Mouse (Mus musculus): ENCODE results near the gene Adal.
"Not testable (repeated sequence)": the region's sequence is repeated elsewhere in the genome, so short reads cannot be mapped to it uniquely, and the experiment has no call there.

The Adal gene

DNA sequence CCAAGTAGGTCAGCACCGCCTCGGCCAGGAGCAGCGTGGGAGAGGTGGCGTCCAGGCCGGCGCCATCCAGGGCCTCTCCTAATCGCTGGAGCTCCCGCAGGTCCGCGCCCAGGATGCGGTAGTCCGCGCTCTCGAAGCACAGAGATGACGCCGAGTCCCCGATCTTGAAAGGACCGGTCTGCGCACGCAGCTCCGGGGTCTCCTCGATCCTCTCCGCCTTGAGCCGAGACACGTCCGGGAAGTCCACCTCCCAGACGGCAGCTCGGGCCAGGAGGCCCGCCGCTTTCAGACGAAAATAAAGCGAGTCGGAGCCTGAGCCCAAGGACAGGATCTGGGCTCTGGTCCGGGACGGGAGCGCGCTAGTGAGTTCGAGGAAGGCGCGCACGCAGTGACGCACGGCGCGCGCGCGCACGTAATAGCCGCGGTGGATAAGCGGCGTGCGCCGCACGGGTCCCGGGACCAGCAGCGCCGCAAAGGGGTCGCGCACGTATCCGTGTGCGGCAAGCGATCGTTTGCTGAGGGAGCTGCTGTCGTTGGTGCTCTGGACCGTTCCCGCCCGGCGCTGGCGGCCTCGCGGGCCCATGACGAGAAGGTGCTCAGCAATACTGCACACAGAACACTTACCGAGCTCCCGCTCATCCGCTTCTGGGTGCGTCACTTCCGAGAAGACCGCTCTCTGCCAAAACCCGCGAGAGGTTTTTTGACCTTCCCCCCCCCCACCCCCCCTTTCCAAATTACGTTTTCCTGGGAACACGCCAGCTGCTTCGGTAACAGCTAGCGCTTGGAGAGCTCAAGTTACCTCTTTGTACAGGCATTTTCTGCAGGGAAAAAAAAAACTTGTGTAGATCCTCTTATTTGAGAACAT is at the start of gene Adal, which contains the start of gene Lcmt2:
Gene Adal, plus strand, starts transcription at position 411 of the 865 bp plus-strand sequence.
Gene Lcmt2, minus strand, starts transcription at position 636 of the 865 bp plus-strand sequence.
- peaks cover 2% of the 10 kb centered on the region; the same call in 1 of the 2 replicates for H3K36me3 ChIP-seq (ENCODE audit: control insufficient read depth, insufficient read depth, low read length, poor library complexity, severe bottlenecking)
- no peaks in the 10 kb centered on the region for H3K27me3 ChIP-seq (ENCODE audit: control insufficient read depth, insufficient read depth, low read length, poor library complexity, severe bottlenecking)
- DNase-seq (ENCODE audit: low read depth, low spot score): peak; percentile 86

DNA sequence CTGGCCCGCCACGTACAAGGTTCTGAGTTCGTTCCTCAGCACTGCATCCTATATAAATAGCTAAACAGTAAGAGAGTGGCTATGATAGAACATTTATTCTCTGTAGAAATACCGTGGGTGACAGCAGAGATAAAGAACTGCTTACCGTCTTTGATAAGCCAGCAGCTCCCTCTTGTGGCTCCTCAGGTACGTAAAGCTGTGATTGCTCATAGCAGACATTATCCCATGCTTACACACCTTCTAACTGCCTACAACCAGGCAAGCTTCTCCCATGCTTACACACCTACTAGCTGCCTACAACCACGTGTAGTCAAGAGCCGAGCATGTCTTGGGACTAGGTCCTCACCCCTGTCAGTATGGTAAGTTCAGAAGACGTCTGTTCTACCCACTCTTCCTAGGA is 38.2 kb upstream of the Adal start:
- no peaks in the 10 kb centered on the region for H3K36me3 ChIP-seq (ENCODE audit: control insufficient read depth, insufficient read depth, low read length, poor library complexity, severe bottlenecking)
- H3K27me3 ChIP-seq (ENCODE audit: control insufficient read depth, insufficient read depth, low read length, poor library complexity, severe bottlenecking): no peaks in the 10 kb centered on the region; the same call in 1 of the 2 replicates
- DNase-seq (ENCODE audit: low read depth, low spot score): peak; percentile 69

DNA sequence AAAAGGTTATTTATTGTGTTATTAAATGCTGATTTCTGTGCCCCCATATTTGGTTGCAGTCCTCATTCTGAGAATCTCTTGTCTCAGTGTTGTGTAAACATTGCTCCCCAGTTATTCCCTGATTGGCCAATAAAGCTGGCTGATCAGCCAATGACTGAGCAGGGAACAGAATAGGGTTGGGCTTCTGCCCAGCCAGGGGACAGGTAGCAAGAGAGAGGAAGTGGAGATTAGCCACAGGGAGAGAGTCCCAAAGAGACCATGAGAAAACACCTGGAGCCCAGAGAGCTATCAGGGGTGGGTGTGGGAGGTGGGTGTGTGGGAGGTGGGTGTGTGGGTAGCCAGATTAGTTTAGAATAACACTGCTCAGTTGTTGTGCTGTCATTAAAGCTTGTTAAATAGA is 34.3 kb upstream of the Adal start:
- DNase-seq (ENCODE audit: low read depth, low spot score): no peak

DNA sequence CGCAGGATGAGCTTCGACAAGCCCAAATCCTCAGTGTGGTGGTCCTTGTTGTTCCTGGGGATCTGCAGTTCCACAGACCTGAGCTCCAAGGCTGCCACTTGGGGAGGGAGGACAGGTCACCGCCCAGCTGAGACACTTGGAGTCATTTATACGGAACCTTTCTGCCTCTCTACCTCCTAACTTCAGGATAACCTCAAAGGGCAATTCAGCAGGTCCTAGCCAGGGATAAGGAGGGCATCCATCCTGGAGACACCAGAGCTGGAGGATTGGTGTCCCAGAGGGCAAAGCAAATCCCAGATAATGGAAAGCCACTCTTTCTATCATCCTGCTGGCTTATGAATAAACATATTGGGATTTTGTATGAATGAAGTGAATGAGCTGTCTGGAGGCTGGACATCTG is 30.5 kb upstream of the Adal start, which contains the start of gene Tgm7:
Gene Tgm7, minus strand, starts transcription at position 101 of the 400 bp plus-strand sequence.
- Histone ChIP-seq H3K36me3 (ENCODE audit: control insufficient read depth, insufficient read depth, low read length, poor library complexity, severe bottlenecking) (no peaks in the 10 kb centered on the region), H3K27me3 (ENCODE audit: control insufficient read depth, insufficient read depth, low read length, poor library complexity, severe bottlenecking) (no peaks in the 10 kb centered on the region; the same call in 1 of the 2 replicates)
- no peak for DNase-seq (ENCODE audit: low read depth, low spot score)

More for the DNA sequence above, 34.3 kb upstream of the Adal start:
- H3K36me3 ChIP-seq (ENCODE audit: control insufficient read depth, insufficient read depth, low read length, poor library complexity, severe bottlenecking): no peaks in the 10 kb centered on the region
- H3K27me3 ChIP-seq (ENCODE audit: control insufficient read depth, insufficient read depth, low read length, poor library complexity, severe bottlenecking): no peaks in the 10 kb centered on the region; the same call in 1 of the 2 replicates

DNA sequence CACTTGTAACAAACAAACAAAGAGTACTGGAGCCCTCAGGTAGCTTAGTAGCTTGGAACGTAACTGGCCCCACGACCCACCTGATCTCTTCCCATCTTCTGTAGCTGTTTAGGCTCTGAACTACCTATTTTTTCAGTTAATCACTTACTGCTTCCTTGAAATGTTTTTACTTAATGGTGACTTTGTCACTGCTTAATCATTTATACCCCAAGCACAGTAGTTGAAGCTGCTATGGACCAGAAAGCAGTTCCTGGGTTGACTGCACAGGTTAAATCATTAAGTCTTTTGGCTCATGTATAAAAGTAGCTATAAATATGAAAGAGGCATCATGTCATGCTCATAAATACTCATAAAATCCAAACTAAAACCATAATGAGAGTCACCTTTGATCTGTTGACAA is 24.8 kb upstream of the Adal start:
- H3K36me3 ChIP-seq (ENCODE audit: control insufficient read depth, insufficient read depth, low read length, poor library complexity, severe bottlenecking): no peaks in the 10 kb centered on the region
- no peaks in the 10 kb centered on the region for H3K27me3 ChIP-seq (ENCODE audit: control insufficient read depth, insufficient read depth, low read length, poor library complexity, severe bottlenecking)
- DNase-seq (ENCODE audit: low read depth, low spot score): no peak

DNA sequence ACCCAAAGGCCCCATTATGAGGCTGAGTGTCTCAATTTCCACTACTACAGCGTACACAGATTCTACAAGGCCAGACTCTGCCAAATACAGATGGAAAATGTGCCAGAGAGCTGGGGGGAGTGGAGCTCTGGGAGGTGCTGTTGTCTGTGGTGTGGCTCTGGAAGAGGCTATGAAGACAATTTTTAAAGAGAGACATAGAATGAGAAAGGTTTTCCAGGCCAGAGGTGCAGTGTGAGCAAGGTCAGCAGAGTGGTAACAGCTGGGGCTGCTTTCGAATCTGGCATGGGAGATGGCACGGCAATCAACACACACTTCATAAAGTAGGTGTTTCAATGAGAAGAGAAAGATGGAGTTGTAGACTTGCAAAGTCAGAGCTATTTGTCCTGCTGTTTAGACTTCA is 21.0 kb upstream of the Adal start:
- DNase-seq (ENCODE audit: low read depth, low spot score): no peak
- H3K27me3 ChIP-seq (ENCODE audit: control insufficient read depth, insufficient read depth, low read length, poor library complexity, severe bottlenecking): no peaks in the 10 kb centered on the region; the same call in 1 of the 2 replicates
- H3K36me3 ChIP-seq (ENCODE audit: control insufficient read depth, insufficient read depth, low read length, poor library complexity, severe bottlenecking): no peaks in the 10 kb centered on the region

DNA sequence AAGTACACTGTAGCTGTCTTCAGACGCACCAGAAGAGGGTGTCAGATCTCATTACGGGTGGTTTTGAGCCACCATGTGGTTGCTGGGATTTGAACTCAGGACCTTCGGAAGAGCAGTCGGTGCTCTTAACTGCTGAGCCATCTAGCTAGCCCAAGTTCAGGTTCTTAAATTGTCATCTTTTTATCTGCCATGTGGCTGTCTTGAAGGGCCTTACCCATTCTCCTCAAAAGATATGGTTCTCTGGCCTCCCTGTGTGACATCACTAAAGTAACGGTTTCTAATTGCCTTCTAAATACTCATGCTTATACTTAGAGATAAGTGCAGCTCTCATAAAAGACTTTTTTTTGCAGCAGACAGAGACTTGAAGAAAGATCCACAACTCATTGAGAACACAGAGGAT is 13.9 kb upstream of the Adal start:
- DNase-seq (ENCODE audit: low read depth, low spot score); H3K27me3 ChIP-seq (ENCODE audit: control insufficient read depth, insufficient read depth, low read length, poor library complexity, severe bottlenecking); H3K36me3 ChIP-seq (ENCODE audit: control insufficient read depth, insufficient read depth, low read length, poor library complexity, severe bottlenecking): not testable (repeated sequence)

DNA sequence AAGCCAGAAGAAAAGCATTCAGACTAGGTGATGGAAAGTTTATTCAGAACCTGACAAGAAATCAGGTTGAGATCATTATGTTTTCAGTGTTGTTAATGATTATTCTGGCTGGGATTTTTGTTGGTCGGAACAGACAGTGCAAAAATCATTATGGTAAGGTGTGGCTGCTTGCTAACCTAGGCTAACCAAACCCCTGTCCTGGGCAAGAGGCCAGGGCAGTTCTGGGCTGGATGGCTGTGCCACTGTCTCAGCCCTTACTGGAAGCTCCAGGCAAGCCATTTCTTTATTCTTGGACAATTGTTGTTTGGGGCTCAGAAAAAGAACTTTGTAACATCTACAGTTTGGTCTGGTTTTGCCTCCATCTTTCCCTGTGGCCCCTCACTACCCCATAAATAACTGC is 12.7 kb upstream of the Adal start:
- DNase-seq (ENCODE audit: low read depth, low spot score): no peak
- H3K36me3 ChIP-seq (ENCODE audit: control insufficient read depth, insufficient read depth, low read length, poor library complexity, severe bottlenecking): no peaks in the 10 kb centered on the region
- no peaks in the 10 kb centered on the region for H3K27me3 ChIP-seq (ENCODE audit: control insufficient read depth, insufficient read depth, low read length, poor library complexity, severe bottlenecking)

DNA sequence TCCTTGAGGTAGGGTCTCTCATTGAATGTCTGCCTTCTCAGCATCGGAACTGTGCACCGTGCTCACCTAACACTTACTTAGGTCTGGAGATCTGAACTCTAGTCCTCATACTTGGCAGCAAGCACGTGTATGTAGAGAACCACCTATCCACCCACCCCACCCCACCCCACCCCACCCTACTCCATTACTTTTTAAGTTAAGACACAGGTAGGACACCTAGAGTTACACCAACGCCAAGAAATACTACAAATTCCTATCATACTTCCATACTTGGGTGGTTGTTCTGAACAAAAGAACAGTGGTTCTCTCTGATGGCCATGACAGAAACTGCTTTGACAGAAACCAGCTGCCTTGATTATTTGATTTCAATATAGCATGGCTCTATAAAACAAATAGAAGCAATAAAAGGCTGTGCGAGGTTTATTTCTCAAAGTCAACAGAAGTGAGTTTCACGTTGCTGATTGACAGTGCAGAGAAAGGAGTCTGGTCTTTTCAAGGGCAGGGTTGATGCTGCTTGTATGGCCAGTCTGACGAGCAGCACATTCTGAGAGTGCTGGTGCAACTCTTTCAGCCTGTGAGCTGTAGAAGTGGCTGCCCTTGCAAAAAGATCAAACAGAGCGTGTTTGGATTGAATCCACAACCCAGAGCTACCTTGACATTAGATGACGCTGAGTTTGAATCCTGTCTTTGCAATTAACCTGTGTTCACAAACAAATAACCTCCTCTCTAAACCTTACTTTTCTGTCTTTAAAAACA is 11.2 kb upstream of the Adal start:
- Histone ChIP-seq H3K27me3 (ENCODE audit: control insufficient read depth, insufficient read depth, low read length, poor library complexity, severe bottlenecking) (no peaks in the 10 kb centered on the region), H3K36me3 (ENCODE audit: control insufficient read depth, insufficient read depth, low read length, poor library complexity, severe bottlenecking) (no peaks in the 10 kb centered on the region)
- no peak for DNase-seq (ENCODE audit: low read depth, low spot score)

DNA sequence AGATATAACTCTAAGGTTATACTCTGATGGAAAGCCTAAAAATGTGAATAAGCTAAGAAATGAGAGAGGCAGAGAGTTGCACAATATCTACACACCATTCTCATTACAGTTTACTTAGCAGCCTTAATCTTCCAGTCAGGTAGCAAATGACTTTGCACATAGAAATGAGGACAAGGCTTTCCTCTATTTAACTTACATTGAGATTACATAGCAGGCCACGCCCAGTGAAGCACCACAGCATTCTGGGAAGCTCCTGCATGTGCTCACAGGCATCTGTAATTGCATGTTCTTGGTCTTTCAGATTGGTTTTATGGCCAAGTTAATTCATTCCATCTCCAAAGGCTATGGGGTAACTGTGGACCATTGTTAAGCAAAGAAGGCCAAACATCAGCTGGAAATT is 7.4 kb upstream of the Adal start:
- H3K36me3 ChIP-seq (ENCODE audit: control insufficient read depth, insufficient read depth, low read length, poor library complexity, severe bottlenecking): no peaks in the 10 kb centered on the region
- no peak for DNase-seq (ENCODE audit: low read depth, low spot score)

DNA sequence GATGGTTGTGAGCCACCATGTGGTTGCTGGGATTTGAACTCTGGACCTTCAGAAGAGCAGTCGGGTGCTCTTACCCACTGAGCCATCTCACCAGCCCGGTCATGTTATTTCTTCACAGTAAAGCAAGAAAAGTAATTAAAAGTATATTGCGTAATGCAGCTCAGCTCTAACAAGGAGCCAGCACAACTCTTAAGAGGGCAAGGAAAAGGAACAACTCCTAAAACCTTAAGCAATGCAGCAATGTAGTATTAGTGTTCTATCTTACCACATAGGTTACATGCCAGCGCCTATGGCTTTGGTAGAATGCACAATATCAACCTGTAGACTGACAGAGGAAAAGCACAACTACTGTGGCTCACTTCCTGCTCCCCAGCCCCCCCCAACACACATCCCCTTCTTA is 2.9 kb upstream of the Adal start:
- Histone ChIP-seq H3K27me3 (ENCODE audit: control insufficient read depth, insufficient read depth, low read length, poor library complexity, severe bottlenecking) (no peaks in the 10 kb centered on the region), H3K36me3 (ENCODE audit: control insufficient read depth, insufficient read depth, low read length, poor library complexity, severe bottlenecking) (no peaks in the 10 kb centered on the region)
- peak; percentile 15 for DNase-seq (ENCODE audit: low read depth, low spot score)

More for the DNA sequence above, 7.4 kb upstream of the Adal start:
- no peaks in the 10 kb centered on the region for H3K27me3 ChIP-seq (ENCODE audit: control insufficient read depth, insufficient read depth, low read length, poor library complexity, severe bottlenecking)

DNA sequence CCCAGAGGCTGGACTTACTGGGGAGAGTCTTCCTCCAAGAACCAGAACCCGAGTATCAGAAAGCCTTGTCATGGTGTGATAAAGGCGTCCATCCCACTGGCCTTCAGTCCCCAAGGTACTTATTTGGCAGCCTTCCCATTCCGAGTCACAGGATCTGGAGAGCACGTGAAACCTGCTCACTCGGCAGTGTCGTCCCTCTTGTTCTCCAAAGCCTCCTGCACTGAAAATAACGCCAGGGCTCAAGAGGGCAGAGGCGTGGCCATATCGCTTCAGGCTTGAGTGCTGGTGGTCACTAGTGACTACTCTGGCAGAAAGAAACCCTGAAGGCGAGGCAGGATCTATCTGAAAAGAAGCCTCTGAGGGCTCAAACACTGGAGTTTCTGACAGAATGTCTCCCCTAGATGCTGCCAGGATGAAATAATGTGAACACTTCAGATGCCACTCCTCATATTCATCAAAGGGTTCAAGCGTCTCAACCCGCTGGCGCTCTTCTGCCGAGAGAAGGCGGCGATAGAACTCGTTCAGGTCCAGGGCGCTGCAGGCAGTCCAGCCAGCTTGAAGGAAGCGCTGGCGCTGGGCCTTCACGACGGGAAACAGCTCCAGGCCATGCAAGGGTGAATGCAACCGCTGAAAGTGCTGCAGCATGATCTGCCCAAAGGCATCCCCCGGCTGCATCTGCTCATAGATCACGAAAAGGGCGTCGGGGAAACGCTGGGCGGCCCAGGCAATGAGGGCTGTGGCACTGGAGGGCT is 786 bp upstream of the Adal start:
- Histone ChIP-seq H3K27me3 (ENCODE audit: control insufficient read depth, insufficient read depth, low read length, poor library complexity, severe bottlenecking) (no peaks in the 10 kb centered on the region), H3K36me3 (ENCODE audit: control insufficient read depth, insufficient read depth, low read length, poor library complexity, severe bottlenecking) (peaks cover 2% of the 10 kb centered on the region; the same call in 1 of the 2 replicates)
- peak; percentile 6 for DNase-seq (ENCODE audit: low read depth, low spot score)

DNA sequence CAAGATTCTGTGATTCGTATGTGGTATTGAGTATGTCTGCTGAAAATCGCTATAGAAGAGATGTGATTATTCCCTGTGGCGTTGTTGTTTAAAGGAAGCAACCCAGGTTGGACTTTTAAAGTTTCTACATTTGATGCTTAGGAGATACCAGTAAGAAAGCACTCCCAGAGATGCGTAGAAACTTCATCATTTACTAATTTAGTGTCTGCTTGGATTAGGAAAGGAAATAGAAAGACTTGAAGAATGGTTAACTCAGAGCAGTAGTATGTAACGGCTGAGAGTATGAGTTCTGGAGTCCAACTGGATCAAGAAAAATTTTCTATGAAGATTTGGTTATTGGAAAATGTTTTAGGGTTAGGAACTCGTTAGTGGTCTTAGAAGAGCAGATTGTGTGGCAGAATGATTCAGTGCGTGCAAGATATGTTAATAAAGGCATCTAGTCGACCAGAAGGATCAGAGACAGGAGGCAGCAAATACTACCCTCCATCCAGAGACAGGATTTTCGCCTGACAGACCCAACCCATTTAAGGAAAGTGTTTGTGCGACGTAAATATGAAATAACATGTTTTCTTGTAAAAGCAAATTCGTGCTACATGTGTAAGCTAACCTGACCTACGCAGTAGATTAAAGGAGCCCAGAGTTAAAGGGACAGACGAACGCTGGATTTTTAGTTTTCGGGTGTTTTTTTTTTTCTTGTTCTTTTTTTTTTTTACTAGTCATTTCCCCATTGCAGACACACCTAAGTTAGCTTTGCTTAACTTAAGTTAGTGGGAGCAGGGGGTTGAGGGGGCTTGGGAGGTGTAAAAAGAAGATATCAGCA is 1.2 kb downstream of the Adal start:
- no peak for DNase-seq (ENCODE audit: low read depth, low spot score)
- H3K27me3 ChIP-seq (ENCODE audit: control insufficient read depth, insufficient read depth, low read length, poor library complexity, severe bottlenecking): no peaks in the 10 kb centered on the region
- peaks cover 2% of the 10 kb centered on the region; the same call in 1 of the 2 replicates for H3K36me3 ChIP-seq (ENCODE audit: control insufficient read depth, insufficient read depth, low read length, poor library complexity, severe bottlenecking)

DNA sequence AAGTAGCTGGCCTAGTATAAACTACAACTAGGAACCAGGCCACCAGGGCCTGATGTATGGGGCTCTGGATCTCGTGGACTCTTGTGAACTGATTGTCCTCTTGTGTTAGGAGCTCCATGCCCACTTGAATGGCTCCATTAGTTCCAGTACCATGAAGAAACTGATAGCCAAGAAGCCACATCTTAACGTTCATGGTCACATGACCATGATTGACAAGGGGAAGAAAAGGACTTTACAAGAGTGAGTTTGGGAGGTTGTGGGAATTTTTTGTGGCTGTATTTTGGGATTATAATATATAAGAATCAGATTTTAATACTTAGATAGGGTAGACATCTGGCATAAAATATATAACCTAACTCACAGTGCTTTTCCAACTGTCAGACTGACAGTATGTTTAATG is 2.2 kb downstream of the Adal start:
- H3K36me3 ChIP-seq (ENCODE audit: control insufficient read depth, insufficient read depth, low read length, poor library complexity, severe bottlenecking): peaks cover 10% of the 10 kb centered on the region; the same call in 1 of the 2 replicates
- no peak for DNase-seq (ENCODE audit: low read depth, low spot score)
- H3K27me3 ChIP-seq (ENCODE audit: control insufficient read depth, insufficient read depth, low read length, poor library complexity, severe bottlenecking): no peaks in the 10 kb centered on the region
